Mouse (Mus musculus) MEL (cell line): ENCODE results near the gene Ep400.

Experiments used
- CHD2 ChIP-seq: IDR thresholded peaks from 2 replicates; pipeline ENCODE4 v1.6.1; 2011; ENCODE audit warnings: low read length, improper control_type of control experiment
- CTCF ChIP-seq, 3 experiments: IDR thresholded peaks in 2 of 3; conservative IDR thresholded peaks in 1 of 3; 2 replicates each; pipeline ENCODE4 v1.5.1; 2011 to 2012; ENCODE audit warnings: low read length in 3 of 3, low read depth in 2 of 3, mild to moderate bottlenecking in 2 of 3, improper control_type of control experiment in 1 of 3, inconsistent platforms in 1 of 3, mixed read lengths in 1 of 3, moderate library complexity in 1 of 3; ENCODE audit not compliant: control insufficient read depth in 1 of 3, insufficient read depth in 1 of 3, poor library complexity in 1 of 3, severe bottlenecking in 1 of 3
- GABPA ChIP-seq: IDR thresholded peaks from 2 replicates; pipeline ENCODE4 v1.6.1; 2012; ENCODE audit warnings: low read depth, mild to moderate bottlenecking, inconsistent platforms, low read length, improper control_type of control experiment, moderate library complexity
- JUND ChIP-seq: IDR thresholded peaks from 2 replicates; pipeline ENCODE4 v1.6.1; 2011; ENCODE audit warnings: low read depth, mild to moderate bottlenecking, improper control_type of control experiment, low read length
- MAX ChIP-seq: IDR thresholded peaks from 2 replicates; pipeline ENCODE4 v1.6.1; 2011; ENCODE audit warnings: low read length, improper control_type of control experiment
- MAZ ChIP-seq: IDR thresholded peaks from 2 replicates; pipeline ENCODE4 v1.6.1; 2012; ENCODE audit warnings: low read depth, mild to moderate bottlenecking, inconsistent platforms, low read length, improper control_type of control experiment
- MEF2A ChIP-seq: IDR thresholded peaks from 2 replicates; pipeline ENCODE4 v1.6.1; 2014; ENCODE audit warnings: low read depth, mild to moderate bottlenecking, inconsistent platforms, low read length, improper control_type of control experiment; ENCODE audit not compliant: poor library complexity, insufficient replicate concordance, severe bottlenecking; ENCODE audit errors: extremely low read depth
- POLR2A ChIP-seq, 2 experiments: IDR thresholded peaks; 2 replicates each; pipeline ENCODE4 v1.6.1; 2011 to 2012; ENCODE audit warnings: low read length in 2 of 2, mild to moderate bottlenecking in 2 of 2, control low read depth in 1 of 2, improper control_type of control experiment in 1 of 2, low read depth in 1 of 2, moderate library complexity in 1 of 2; ENCODE audit not compliant: control insufficient read depth in 1 of 2, insufficient read depth in 1 of 2, poor library complexity in 1 of 2
- POLR2AphosphoS2 ChIP-seq: IDR thresholded peaks from 2 replicates; pipeline ENCODE4 v1.6.1; 2011; ENCODE audit warnings: low read length, improper control_type of control experiment
- TBP ChIP-seq: IDR thresholded peaks from 2 replicates; pipeline ENCODE4 v1.8.0; 2011; ENCODE audit warnings: low read depth, low read length, improper control_type of control experiment
- TCF12 ChIP-seq: IDR thresholded peaks from 2 replicates; pipeline ENCODE4 v1.6.1; 2014; ENCODE audit warnings: low read depth, mild to moderate bottlenecking, inconsistent platforms, low read length, improper control_type of control experiment, moderate library complexity
- ZNF384 ChIP-seq: IDR thresholded peaks from 2 replicates; pipeline ENCODE4 v1.6.1; 2012; ENCODE audit warnings: low read depth, mild to moderate bottlenecking, inconsistent platforms, low read length, improper control_type of control experiment

GRCm38 (mm10) chr5:110665486-110666121, 104.9 kb downstream of the Ep400 start:
- TF ChIP-seq TCF12 (no peak), CTCF (IDR thresholded peaks at IDR 0.05 in 2 of 3, conservative IDR thresholded peaks at IDR 0.05 in 1 of 3; ENCODE audit: control insufficient read depth in 1 of 3, insufficient read depth in 1 of 3, low read depth in 2 of 3, low read length in 3 of 3, poor library complexity in 1 of 3, severe bottlenecking in 1 of 3) (no peak), MEF2A (no peak), POLR2A (IDR thresholded peaks at IDR 0.05; ENCODE audit: control insufficient read depth in 1 of 2, insufficient read depth in 1 of 2, low read depth in 1 of 2, low read length in 2 of 2, poor library complexity in 1 of 2) (no peak), JUND (no peak), TBP (no peak), MAZ (no peak), CHD2 (no peak), MAX (no peak), ZNF384 (no peak), POLR2AphosphoS2 (peak; percentile 10; the same call in 1 of the 2 replicates), GABPA (no peak)
